In the genomic region with DNA sequence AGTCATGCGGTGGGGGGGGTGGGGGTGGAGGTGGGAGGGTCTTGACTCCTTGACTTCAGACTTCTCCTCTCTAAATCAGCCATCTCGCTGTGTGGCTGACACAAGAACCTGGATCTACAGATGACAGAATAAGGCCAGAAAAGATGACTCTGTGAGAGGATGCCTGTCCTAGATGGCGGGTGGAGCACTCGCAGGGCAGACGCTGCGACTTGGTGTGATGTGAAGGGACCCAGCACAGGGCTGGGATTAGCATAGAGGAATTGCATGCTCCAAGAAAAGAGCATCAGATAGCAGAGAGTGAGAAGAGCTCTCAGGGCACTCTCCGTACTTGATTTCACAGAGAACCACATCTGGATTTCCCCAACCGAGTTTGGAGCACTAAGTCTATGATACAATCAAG, we compare ENCODE assay signal across 23 mouse cellular contexts.
DNase-seq lines count a peak whose midpoint lies in the region; ATAC-seq and TF ChIP-seq lines count a peak whose summit lies in the region.
"Had no signal": no experiment of that assay in that cellular context is flagged by ENCODE, and none has a peak within 500 bp of the region (broad histone marks: within the 10 kb centered on the region; RNA-seq: fewer than 3 reads in every experiment).

No protein-coding gene starts in this region.

- H3K36me3 ChIP-seq in kidney, embryonic 15.5 days: peaks cover 73% of the 10 kb centered on the region
- peaks cover 39% of the 10 kb centered on the region for H3K36me3 ChIP-seq in lung, embryonic 16.5 days (ENCODE audit: control insufficient read depth, insufficient read depth, low read length)
- H3K36me3 ChIP-seq in stomach, embryonic 15.5 days: peaks cover 19% of the 10 kb centered on the region

- H3K27me3 ChIP-seq in kidney, embryonic 15.5 days: no peaks in the 10 kb centered on the region
- no peaks in the 10 kb centered on the region for H3K27me3 ChIP-seq in lung, embryonic 16.5 days (ENCODE audit: control insufficient read depth, insufficient read depth, low read depth, low read length)
- H3K27me3 ChIP-seq in stomach, embryonic 15.5 days (replicated peaks): no peaks in the 10 kb centered on the region
- H3K27me3 ChIP-seq: embryonic facial prominence, embryonic 13.5 days had no signal

- TF ChIP-seq CTCF in embryonic fibroblast, embryonic 13.5 days (IDR thresholded peaks at IDR 0.05; ENCODE audit: borderline replicate concordance, insufficient read depth, low read length): no peak

- no peak overlapping the region for H3K4me2 ChIP-seq in kidney, embryonic 15.5 days
- H3K4me2 ChIP-seq in lung, embryonic 16.5 days (ENCODE audit: low read depth, low read length): no peak overlapping the region
- no peak overlapping the region for H3K4me2 ChIP-seq in stomach, embryonic 15.5 days
- H3K4me2 ChIP-seq: embryonic facial prominence, embryonic 13.5 days; hindbrain, embryonic 13.5 days had no signal

- no peak overlapping the region for H3K9ac ChIP-seq in kidney, embryonic 15.5 days
- no peak overlapping the region for H3K9ac ChIP-seq in lung, embryonic 16.5 days (ENCODE audit: low read length)
- no peak overlapping the region for H3K9ac ChIP-seq in stomach, embryonic 15.5 days
- H3K9ac ChIP-seq: embryonic facial prominence, embryonic 13.5 days; hindbrain, embryonic 13.5 days had no signal

- H3K4me3 ChIP-seq in kidney, embryonic 15.5 days (replicated peaks): no peak overlapping the region
- no peak overlapping the region for H3K4me3 ChIP-seq in lung, embryonic 16.5 days (ENCODE audit: low read length)
- no peak overlapping the region for H3K4me3 ChIP-seq in embryonic fibroblast, embryonic 13.5 days (ENCODE audit: insufficient read depth, low read length)
- H3K4me3 ChIP-seq in stomach, embryonic 15.5 days (replicated peaks): no peak overlapping the region
- H3K4me3 ChIP-seq: embryonic facial prominence, embryonic 13.5 days; forebrain, embryonic 10.5 days; gastrocnemius, adult 2 months; heart, embryonic 10.5 days; hindbrain, embryonic 13.5 days had no signal

- no peak for DNase-seq in kidney, postnatal 25 days
- DNase-seq in lung, postnatal 4 days: no peak
- no peak for DNase-seq in yolk sac, embryonic 10.5 days (ENCODE audit: low spot score)
- DNase-seq: adrenal gland, adult 8-10 months; adrenal gland, postnatal 36 days; cerebellum, adult 2 months; cerebellum, postnatal 14 days; embryo, embryonic 11 days; gastrocnemius, adult 2 months; gastrocnemius, postnatal 36 days; heart, adult 11 months; heart, postnatal 10 days had no signal

- peak overlapping the region; percentile 41; the same call in 1 of the 2 replicates for H3K27ac ChIP-seq in kidney, embryonic 15.5 days
- peak overlapping the region; percentile 28; the same call in 1 of the 2 replicates for H3K27ac ChIP-seq in lung, embryonic 16.5 days (ENCODE audit: low read length)
- peak overlapping the region; percentile 62 for H3K27ac ChIP-seq in embryonic fibroblast, embryonic 13.5 days (ENCODE audit: insufficient read depth, low read length)
- peak overlapping the region; percentile 61; the same call in 1 of the 2 replicates for H3K27ac ChIP-seq in stomach, embryonic 15.5 days
- H3K27ac ChIP-seq: forebrain, embryonic 10.5 days; gastrocnemius, adult 2 months; hindbrain, embryonic 13.5 days; hindbrain, postnatal 0 days had no signal

- TF ChIP-seq POLR2A in embryonic fibroblast, embryonic 13.5 days (IDR thresholded peaks at IDR 0.05; ENCODE audit: low read depth, low read length): no peak

- H3K9me3 ChIP-seq in kidney, embryonic 15.5 days (replicated peaks): no peaks in the 10 kb centered on the region
- H3K9me3 ChIP-seq in lung, embryonic 16.5 days (ENCODE audit: control insufficient read depth, low read length): no peaks in the 10 kb centered on the region
- H3K9me3 ChIP-seq in stomach, embryonic 15.5 days: no peaks in the 10 kb centered on the region
- H3K9me3 ChIP-seq: embryonic facial prominence, embryonic 13.5 days; forebrain, embryonic 10.5 days; heart, embryonic 10.5 days; hindbrain, embryonic 13.5 days had no signal

- WGBS in kidney, embryonic 15.5 days: 56% methylated on average over 8 of the region's 8 CpGs
- 38% methylated on average over 8 of the region's 8 CpGs for WGBS in lung, embryonic 16.5 days
- 46% methylated on average over 8 of the region's 8 CpGs for WGBS in stomach, embryonic 15.5 days

- peaks cover 43% of the 10 kb centered on the region for H3K4me1 ChIP-seq in kidney, embryonic 15.5 days
- peaks cover 51% of the 10 kb centered on the region for H3K4me1 ChIP-seq in lung, embryonic 16.5 days (replicated peaks; ENCODE audit: control insufficient read depth, insufficient read depth, low read length)
- peaks cover 16% of the 10 kb centered on the region for H3K4me1 ChIP-seq in embryonic fibroblast, embryonic 13.5 days (ENCODE audit: control insufficient read depth, insufficient read depth, low read length)
- H3K4me1 ChIP-seq in stomach, embryonic 15.5 days: peaks cover 17% of the 10 kb centered on the region

- ATAC-seq in kidney, embryonic 15.5 days (replicated peaks; ENCODE audit: low FRiP score): no peak
- no peak for ATAC-seq in lung, embryonic 16.5 days (ENCODE audit: low read depth)
- no peak for ATAC-seq in stomach, embryonic 15.5 days (ENCODE audit: insufficient read depth, low FRiP score, low read depth)
- no peak for ATAC-seq in erythroid progenitor cell, adult 5-6 weeks (replicated peaks; ENCODE audit: low FRiP score, poor library complexity, severe bottlenecking)
- ATAC-seq: forebrain, embryonic 14.5 days; hindbrain, postnatal 0 days had no signal
